Mouse (Mus musculus) Patski (cell line): Measurements from ENCODE around the gene Lrrc20. TPM values are rescaled to one million over a fixed set of nuclear protein-coding genes. Genes with fewer than 3 reads are reported as not detected.

ENCODE experiments used
- ATAC-seq: fragments of 100-300 bp; one replicate; pipeline ENCODE4 v1.8.0; 2021
- CTCF ChIA-PET: fragments of 350-600 bp; sonication (Branson Sonifier 250); formaldehyde crosslinking; loops from one replicate; lab custom pipeline; 2022; ENCODE audit warnings: inconsistent platforms; lab: Charles Lee
- POLR2A ChIA-PET: fragments of 350-600 bp; sonication (Branson Sonifier 250); formaldehyde crosslinking; loops from one replicate; lab custom pipeline; 2022; ENCODE audit warnings: antibody characterized with exemption, inconsistent platforms; lab: Charles Lee
- DNase-seq: peaks from one replicate; pipeline ENCODE4 v3.0.0-alpha.2; 2011; ENCODE audit warnings: low read depth, low spot score
- H3K27me3 ChIP-seq: fragments of 371-371 bp; one replicate; pipeline ENCODE4 v1.5.1; 2021
- CTCF ChIP-seq: fragments of 100-300 bp; IDR thresholded peaks from one replicate; pipeline ENCODE4 v1.5.1; 2021
- in situ Hi-C: fragments of 300-500 bp; cut with MboI; formaldehyde crosslinking; loops from 3 replicates; pipeline ENCODE4 v1.11.1; 2018; ENCODE audit warnings: low pct_unique_long_range_greater_than_20kb, mixed read lengths
- polyA plus RNA-seq: library from polyadenylated mRNA; unstranded; gene quantifications from one replicate; pipeline ENCODE4 v1.2.3, GENCODE M21; 2021

The Lrrc20 gene
- polyA plus RNA-seq, 1 experiment from 2014 or later: 14.0 TPM

DNA sequence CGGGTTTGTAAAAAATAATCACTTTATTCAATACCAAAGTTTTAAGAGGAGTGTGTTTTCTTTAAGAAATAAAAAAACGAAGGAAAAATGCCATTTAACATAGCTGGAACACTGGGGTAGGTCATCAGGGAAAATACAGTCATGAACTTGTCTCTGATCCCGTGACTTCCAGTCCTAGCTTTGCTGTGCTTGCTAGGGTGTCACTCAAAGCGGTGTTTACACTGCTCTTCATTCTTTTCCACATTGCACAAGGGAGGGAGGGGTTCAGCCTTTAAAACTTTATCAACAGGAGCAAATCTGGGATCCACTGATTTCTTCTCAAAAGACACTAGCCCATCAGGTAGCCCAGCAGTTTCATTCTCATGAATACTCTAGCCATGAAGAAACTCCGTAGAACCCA is 34.3 kb downstream of the Lrrc20 start:
- no peak for ATAC-seq
- H3K27me3 ChIP-seq: no peaks in the 10 kb centered on the region
- no peak for TF ChIP-seq CTCF
- no peak for DNase-seq
- in situ Hi-C loops: no loop called here
- ChIA-PET CTCF (interaction anchor here (1.5 kb wide), 1 partner anchor 16 kb away, joined by 4 read pairs; no protein-coding TSS in a partner anchor), POLR2A (no interaction called here)

DNA sequence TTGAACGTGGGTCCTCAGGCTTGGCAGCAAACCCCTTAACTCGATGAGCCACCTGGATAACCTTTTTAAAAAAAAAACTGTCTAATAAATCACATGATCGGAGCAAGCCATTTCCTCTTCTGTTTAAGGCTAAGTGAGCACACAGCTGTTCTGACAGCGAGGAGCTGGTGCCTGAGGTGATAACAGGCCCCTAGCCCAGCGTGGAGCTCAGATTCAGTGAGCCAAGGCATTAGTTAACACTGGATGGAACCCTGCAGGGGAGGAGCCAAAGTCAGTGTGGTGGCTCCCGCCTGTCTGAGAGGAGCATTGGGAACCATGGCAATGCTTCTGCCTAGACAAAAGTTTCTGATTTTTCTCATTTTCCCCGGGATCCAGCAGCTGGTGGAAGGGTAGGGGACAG is 35.2 kb downstream of the Lrrc20 start:
- CTCF ChIA-PET: interaction anchor here (1.5 kb wide), 1 partner anchor 17 kb away, joined by 4 read pairs; no protein-coding TSS in a partner anchor
- DNase-seq: no peak
- in situ Hi-C loops: no loop called here
- H3K27me3 ChIP-seq: no peaks in the 10 kb centered on the region
- TF ChIP-seq CTCF: no peak
- POLR2A ChIA-PET: interaction anchor here (1.3 kb wide), 1 partner anchor 17 kb away, joined by 4 read pairs; no protein-coding TSS in a partner anchor
- ATAC-seq: no peak

DNA sequence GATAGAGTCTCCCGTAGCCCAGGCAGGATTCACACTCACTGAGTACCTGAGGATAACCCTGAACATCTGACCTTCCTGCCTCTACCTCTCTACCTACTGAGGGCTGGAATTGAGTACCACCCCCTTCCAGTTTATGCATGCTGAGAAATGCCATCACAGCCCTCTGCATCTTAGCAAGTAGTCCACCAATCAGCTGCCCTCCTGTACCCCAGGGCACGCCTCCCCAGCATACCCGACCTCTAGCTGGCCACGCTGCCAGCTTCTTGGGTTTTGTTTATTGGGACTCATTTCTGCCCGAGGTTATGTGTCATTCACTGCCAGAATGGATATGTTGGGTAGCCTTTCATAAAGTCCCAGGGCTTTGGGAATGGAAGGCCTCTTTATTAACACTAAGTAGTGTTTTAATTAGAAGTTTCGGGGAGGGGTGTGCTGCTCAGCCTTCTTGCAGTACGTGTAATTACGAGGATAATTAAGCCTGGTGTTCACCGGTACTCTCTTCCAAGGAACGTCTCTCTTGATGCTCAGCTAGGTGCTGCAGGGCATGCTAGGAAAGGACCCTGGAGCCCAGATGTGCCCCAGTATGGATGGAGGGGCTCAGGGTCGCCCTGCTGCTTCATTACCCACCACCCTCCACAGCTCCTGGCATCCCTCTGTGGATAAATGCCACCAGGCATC is 36.8 kb downstream of the Lrrc20 start:
- H3K27me3 ChIP-seq: no peaks in the 10 kb centered on the region
- ATAC-seq (no peak), DNase-seq (no peak)
- no peak for TF ChIP-seq CTCF
- CTCF ChIA-PET: no interaction called here
- in situ Hi-C loops: no loop called here
- POLR2A ChIA-PET: interaction anchor here (1.3 kb wide), 1 partner anchor 16 kb away, joined by 4 read pairs; no protein-coding TSS in a partner anchor

DNA sequence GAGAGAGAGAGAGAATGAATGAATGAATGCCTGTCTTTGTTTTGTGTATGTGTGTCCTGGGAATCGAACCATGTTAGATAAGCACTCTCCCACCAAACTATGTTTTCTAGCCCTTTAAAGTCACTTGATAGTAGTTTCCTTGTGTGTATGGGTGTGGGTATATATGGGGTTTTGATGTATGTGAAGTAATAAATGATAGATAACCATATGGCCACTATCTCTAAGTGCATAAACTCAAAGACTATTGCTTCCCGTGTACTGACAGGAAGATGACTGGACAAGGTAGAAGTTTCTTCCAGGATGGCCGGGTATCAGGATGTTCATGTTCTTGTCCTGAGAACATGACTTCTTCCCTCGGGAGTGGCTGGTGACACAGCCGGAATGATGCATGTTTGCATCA is 41.3 kb downstream of the Lrrc20 start:
- TF ChIP-seq CTCF: no peak
- ChIA-PET POLR2A (interaction anchor here (0.5 kb wide), 1 partner anchor 137 kb away, joined by 4 read pairs; no protein-coding TSS in a partner anchor), CTCF (interaction anchor here (1.4 kb wide), 1 partner anchor 50 kb away, joined by 4 read pairs; no protein-coding TSS in a partner anchor)
- DNase-seq (no peak), ATAC-seq (no peak)
- in situ Hi-C loops: no loop called here
- no peaks in the 10 kb centered on the region for H3K27me3 ChIP-seq

DNA sequence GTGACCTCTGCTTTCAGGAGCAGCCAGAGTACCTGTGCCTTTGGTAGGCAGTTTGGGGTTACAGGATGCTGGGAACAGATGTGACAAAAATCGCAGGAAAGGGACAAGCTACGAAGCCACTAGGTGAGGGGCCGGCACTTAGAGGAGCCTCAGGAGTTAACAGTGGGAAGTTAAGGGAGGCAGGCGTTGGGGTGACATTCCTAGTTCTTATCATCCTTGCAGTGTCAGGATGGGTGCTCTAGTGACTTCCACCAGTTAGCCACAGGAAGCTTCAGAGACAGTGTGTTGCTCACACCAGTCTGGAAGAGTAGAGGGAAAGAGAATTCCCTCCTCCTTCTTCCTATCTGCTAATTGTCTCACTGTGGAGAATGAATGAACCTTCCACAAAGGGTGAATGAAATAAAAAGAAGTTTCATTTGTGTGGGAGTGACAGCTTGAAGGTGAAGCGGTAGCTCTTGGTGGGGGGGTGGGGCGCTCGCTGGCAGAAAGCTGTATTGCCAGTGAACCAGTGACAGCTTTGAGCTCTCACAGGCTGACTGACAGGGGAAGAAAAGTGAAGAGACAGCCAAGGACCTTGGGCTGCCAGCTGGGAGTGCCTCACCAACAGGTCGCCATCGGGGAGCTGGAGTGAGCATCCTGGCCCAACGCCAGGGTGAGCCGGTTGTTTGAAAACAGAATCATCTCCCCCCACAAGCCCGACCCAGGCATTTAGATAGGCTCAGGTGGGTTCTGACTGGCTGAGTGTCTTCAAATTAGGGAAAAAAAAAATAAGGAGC is 41.9 kb downstream of the Lrrc20 start:
- no peaks in the 10 kb centered on the region for H3K27me3 ChIP-seq
- no peak for DNase-seq
- ChIA-PET CTCF (interaction anchor here (1.2 to 1.4 kb wide), 3 partner anchors 9 to 51 kb away, joined by 3 to 4 read pairs (median 3); no protein-coding TSS in a partner anchor), POLR2A (interaction anchor here (0.5 to 1.0 kb wide), 2 partner anchors 22 to 136 kb away, joined by 3 to 4 read pairs; no protein-coding TSS in a partner anchor)
- no peak for TF ChIP-seq CTCF
- no peak for ATAC-seq
- in situ Hi-C loops: no loop called here

DNA sequence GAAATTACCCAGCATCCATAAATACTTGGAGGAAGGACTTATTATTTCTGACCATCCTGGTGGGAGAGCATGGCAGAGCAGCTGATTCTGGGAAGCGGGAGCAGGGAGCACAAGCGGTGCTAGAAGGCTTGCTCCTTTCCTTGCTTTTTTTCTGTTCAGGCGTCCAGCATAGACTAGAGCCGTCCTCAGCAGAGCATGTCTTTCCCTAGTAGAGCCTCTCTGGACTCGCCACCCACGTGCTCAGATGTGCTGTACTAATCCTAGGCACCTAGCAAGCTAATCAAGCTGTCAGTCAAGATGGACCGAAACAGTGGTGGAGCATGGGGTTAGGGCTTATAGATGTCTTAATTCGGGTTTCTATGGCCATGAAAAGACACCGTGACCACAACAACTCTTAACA is 42.7 kb downstream of the Lrrc20 start:
- no peaks in the 10 kb centered on the region for H3K27me3 ChIP-seq
- ChIA-PET CTCF (interaction anchor here (0.9 to 1.4 kb wide), 4 partner anchors 10 to 51 kb away, joined by 3 to 4 read pairs (median 3); no protein-coding TSS in a partner anchor), POLR2A (interaction anchor here (1.0 kb wide), 1 partner anchor 22 kb away, joined by 3 read pairs; no protein-coding TSS in a partner anchor)
- in situ Hi-C loops: no loop called here
- no peak for DNase-seq
- no peak for ATAC-seq
- TF ChIP-seq CTCF: no peak

DNA sequence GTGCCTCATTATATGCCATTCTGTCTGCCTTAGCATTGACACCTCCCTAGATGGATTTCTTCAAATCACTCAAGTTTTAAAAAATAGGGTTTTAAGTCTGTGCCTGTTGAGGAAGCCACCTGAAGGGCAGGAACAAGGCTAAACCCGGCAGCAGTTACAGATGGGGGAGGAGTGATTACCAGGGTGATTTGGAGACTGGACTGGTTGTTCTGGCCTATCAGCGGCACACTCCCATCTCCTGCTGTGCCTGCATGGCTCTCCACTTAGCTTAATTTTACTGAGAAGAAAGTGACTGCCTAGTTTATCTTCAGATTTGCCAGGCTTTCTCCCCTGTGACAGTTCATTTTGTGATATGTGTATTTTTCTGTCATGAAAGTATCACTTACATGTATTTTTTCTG is 43.9 kb downstream of the Lrrc20 start:
- DNase-seq (no peak), ATAC-seq (no peak)
- ChIA-PET CTCF (no interaction called here), POLR2A (no interaction called here)
- TF ChIP-seq CTCF: no peak
- H3K27me3 ChIP-seq: no peaks in the 10 kb centered on the region
- in situ Hi-C loops: no loop called here

DNA sequence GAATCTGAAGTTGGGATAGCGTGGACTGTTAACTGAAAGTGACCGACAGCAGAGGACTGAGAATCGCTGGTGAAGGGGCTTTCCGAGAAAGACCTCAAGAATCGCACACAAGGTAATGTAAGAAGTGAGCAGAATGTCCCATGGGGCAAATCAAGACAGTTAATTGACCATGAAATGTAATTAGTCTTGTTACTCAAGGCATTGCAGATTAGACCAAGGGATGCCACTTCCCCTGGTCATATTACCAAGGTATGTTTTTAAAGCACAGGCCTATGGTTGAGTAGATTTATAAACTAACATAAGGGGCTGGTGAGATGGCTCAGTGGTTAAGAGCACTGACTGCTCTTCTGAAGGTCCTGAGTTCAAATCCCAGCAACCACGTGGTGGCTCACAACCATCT is 45.1 kb downstream of the Lrrc20 start:
- DNase-seq (no peak), ATAC-seq (no peak)
- POLR2A ChIA-PET: interaction anchor here (0.6 kb wide), 1 partner anchor 79 kb away, joined by 5 read pairs; no protein-coding TSS in a partner anchor
- no peak for TF ChIP-seq CTCF
- CTCF ChIA-PET: interaction anchor here (0.7 kb wide), 1 partner anchor 12 kb away, joined by 3 read pairs; no protein-coding TSS in a partner anchor
- in situ Hi-C loops: no loop called here
- H3K27me3 ChIP-seq: no peaks in the 10 kb centered on the region

DNA sequence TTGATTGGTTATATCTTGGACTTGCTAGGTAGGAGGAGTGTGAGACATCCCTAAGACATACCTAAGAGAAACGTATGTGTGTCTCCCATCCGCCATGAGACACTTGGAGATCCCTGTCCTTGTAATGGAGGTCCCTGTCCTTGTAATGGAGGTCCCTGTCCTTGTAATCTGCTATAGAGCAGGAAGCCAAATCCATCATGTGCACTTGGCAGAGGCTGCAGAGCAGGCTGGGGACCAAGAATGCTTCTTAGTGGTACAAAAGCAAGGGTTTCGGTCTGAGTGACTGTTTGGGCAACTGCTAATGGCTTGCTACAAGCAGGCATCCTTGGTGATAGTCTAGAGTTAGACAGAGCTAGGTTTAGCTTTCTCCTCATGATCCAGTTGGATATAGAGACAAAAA is 55.3 kb downstream of the Lrrc20 start:
- POLR2A ChIA-PET: no interaction called here
- H3K27me3 ChIP-seq: no peaks in the 10 kb centered on the region
- no peak for TF ChIP-seq CTCF
- in situ Hi-C loops: no loop called here
- DNase-seq (no peak), ATAC-seq (no peak)
- CTCF ChIA-PET: no interaction called here

DNA sequence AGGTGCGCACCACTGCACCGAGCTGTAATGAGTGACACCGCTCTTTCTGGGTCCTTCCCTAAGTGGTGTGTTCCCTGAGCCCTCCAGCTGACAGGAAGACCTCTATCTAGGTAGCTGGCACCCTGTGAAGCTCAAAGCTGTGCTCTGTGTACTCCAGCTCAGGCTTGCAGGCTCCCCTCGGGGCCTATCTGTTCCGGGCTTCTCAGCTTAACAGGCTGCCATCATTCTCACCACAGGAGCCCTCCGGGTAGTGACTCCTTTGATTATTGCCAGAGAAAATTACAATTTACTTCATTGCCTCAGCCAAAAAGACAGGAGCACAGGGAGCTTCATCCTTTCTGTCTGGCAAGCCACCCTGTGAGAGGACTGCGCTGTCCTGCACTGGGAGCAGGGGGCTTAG is 57.7 kb downstream of the Lrrc20 start:
- in situ Hi-C loops: no loop called here
- no peaks in the 10 kb centered on the region for H3K27me3 ChIP-seq
- ATAC-seq: no peak
- ChIA-PET CTCF (interaction anchor here (0.6 kb wide), 1 partner anchor 47 kb away, joined by 3 read pairs; no protein-coding TSS in a partner anchor), POLR2A (interaction anchor here (1.5 kb wide), 1 partner anchor 10 kb away, joined by 3 read pairs; no protein-coding TSS in a partner anchor)
- TF ChIP-seq CTCF: no peak
- no peak for DNase-seq
